Mouse (Mus musculus) leukemia stem cell, adult 10-12 weeks (primary cell): ENCODE results near the gene Zfp275. TPM values are rescaled to one million over a fixed set of nuclear protein-coding genes. Genes with fewer than 3 reads are reported as not detected.

Experiments
- polyA plus RNA-seq: library from polyadenylated mRNA; stranded (reverse); fragments of >175 nt; gene quantifications from 2 replicates; pipeline ENCODE4 v1.2.3, GENCODE M21; 2012; ENCODE audit warnings: low replicate concordance

The Zfp275 gene
- 0.93 and 1.5 TPM in 2 replicates for polyA plus RNA-seq

DNA sequence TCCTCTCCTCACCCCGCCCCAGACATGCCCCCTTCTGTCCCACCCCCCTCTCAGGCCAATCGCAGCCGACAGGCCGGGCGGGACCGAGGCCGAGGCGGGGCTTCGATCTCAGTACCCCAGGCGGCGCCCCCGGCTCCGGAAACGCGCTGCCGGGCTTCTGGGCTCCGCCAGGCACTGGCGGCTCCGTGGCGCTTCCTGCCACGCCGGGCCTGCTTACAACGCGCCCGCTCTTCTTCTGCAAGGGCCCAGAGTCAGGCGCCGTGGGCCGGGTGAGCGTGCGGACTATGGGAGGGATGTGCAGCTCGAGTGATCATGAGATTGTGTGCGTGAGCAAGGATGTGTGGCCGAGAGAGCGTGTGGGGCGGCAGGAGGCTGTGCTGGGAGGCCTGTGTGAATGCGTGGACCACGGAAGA is at the start of gene Zfp275:
TSS of gene Zfp275 (plus strand) at position 139 of the 413 bp plus-strand sequence.

GRCm38 (mm10) chrX:73292876-73293275 is 49.5 kb upstream of the Zfp275 start, which contains the start of the genes Xlr5a and Xlr5c:
Gene Xlr5a, minus strand, starts transcription at chrX:73292976.
Gene Xlr5c, minus strand, starts transcription at chrX:73292976.

GRCm38 (mm10) chrX:73336740-73337139 is 5.7 kb upstream of the Zfp275 start, which contains the start of gene Gm45015:
Gene Gm45015, minus strand, starts transcription at chrX:73336840.

DNA sequence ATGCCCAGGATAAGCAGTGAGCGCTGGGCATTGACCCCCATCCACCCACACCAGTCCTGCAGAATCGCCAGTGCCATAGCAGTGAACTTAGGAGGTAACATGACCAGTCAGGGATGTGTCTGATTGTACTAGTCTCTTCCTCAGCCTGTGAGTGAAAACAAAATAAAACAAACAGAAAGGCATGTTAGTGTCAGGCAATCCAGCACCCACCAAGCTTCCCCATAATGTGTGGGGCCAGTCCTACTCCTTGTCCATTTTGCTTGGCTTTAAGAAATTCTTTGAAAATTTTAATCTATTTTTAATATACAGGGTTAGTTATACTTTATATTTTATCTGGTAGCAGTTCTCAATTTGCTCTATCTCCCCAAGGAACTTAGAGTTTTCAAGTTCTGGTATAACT is 56.2 kb downstream of the Zfp275 start, which contains the start of gene Gm18336:
TSS of gene Gm18336 (minus strand) at position 101 of the 400 bp plus-strand sequence.

Other genes starting within 250 kb of the Zfp275 start
- not detected in 2 replicates for gene Xlr3a, start 245.5 kb upstream of the Zfp275 start, polyA plus RNA-seq
- gene Gm14685, start 225.6 kb upstream of the Zfp275 start, polyA plus RNA-seq = 0.14 TPM in 1 of 2 replicates, not detected in the other
- not detected in 2 replicates for gene Xlr5b, start 193.8 kb upstream of the Zfp275 start, polyA plus RNA-seq
- not detected in 2 replicates for gene DXBay18, start 193.2 kb upstream of the Zfp275 start, polyA plus RNA-seq
- not detected in 2 replicates for gene Spin2d, start 165.6 kb upstream of the Zfp275 start, polyA plus RNA-seq
- gene Xlr3b, start 150.4 kb upstream of the Zfp275 start, polyA plus RNA-seq = not detected in 2 replicates
- gene Xlr4b, start 128.3 kb upstream of the Zfp275 start, polyA plus RNA-seq = 0.92 and 1.4 TPM in 2 replicates
- gene F8a, start 114.3 kb upstream of the Zfp275 start, polyA plus RNA-seq = 17.9 and 29.9 TPM in 2 replicates
- 0.73 and 2.7 TPM in 2 replicates for gene Xlr4c, start 99.5 kb upstream of the Zfp275 start, polyA plus RNA-seq
- gene Xlr3c, start 77.2 kb upstream of the Zfp275 start, polyA plus RNA-seq = not detected in 2 replicates
- gene Xlr5a, start 49.6 kb upstream of the Zfp275 start, polyA plus RNA-seq = not detected in 2 replicates
- not detected in 2 replicates for gene Xlr5c, start 49.6 kb upstream of the Zfp275 start, polyA plus RNA-seq
- not detected in 2 replicates for gene Gm45015, start 5.8 kb upstream of the Zfp275 start, polyA plus RNA-seq
- gene Gm18336, start 56.1 kb downstream of the Zfp275 start, polyA plus RNA-seq = not detected in 2 replicates
- 0.05 TPM in 1 of 2 replicates, not detected in the other for gene Zfp92, start 68.5 kb downstream of the Zfp275 start, polyA plus RNA-seq
- gene Trex2, start 92.7 kb downstream of the Zfp275 start, polyA plus RNA-seq = not detected in 2 replicates
- gene Haus7, start 116.4 kb downstream of the Zfp275 start, polyA plus RNA-seq = 1.0 and 2.9 TPM in 2 replicates
- gene Bgn, start 141.0 kb downstream of the Zfp275 start, polyA plus RNA-seq = 0.98 and 20.4 TPM in 2 replicates
- not detected in 2 replicates for gene Atp2b3, start 160.5 kb downstream of the Zfp275 start, polyA plus RNA-seq